17 mouse cellular contexts compared by ENCODE assay signal in the genomic region with DNA sequence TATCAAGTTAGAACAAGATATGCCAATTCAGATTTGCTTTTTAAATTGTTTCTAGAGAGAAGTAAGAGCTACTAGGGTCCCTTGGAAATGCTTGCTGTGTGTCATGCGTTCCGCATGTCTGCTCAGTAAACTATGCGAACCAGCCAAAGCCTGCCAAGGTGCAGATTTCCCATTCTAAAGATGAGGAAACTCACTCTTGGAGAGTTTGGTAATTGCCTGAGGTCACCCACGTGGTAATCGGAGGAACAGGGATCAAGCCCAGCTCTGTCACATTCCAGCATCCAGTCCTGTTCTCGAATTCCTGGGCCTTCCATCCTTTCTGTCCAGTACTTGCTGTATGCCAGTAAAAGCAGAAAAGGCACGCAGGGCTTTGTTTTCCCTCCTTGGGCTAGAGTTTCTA.
"Had no signal": no experiment of that assay in that cellular context is flagged by ENCODE, and none has a peak within 500 bp of the region (broad histone marks: within the 10 kb centered on the region; RNA-seq: fewer than 3 reads in every experiment).

No protein-coding gene starts in this region.

- H3K27me3 ChIP-seq: limb, embryonic 13.5 days; liver, embryonic 12.5 days; liver, embryonic 15.5 days; lung, embryonic 15.5 days had no signal

- H3K4me3 ChIP-seq: layer of hippocampus, adult 2 months; limb, embryonic 10.5 days; limb, embryonic 13.5 days; liver, embryonic 12.5 days; liver, embryonic 15.5 days; lung, embryonic 15.5 days had no signal

- ATAC-seq: intestine, postnatal 0 days; liver, embryonic 12.5 days had no signal

- H3K4me1 ChIP-seq: liver, embryonic 15.5 days; lung, embryonic 15.5 days had no signal

- H3K27ac ChIP-seq: layer of hippocampus, adult 2 months; limb, embryonic 10.5 days; limb, embryonic 13.5 days; liver, embryonic 12.5 days; liver, embryonic 15.5 days; lung, embryonic 15.5 days had no signal

- DNase-seq: kidney, adult 9 months; kidney, postnatal 14 days; layer of hippocampus, adult 9-11 months; liver; lung, adult 18-20 months; lung, postnatal 10 days; lung, postnatal 36 days; midbrain, embryonic 14.5 days; thymus, postnatal 25 days had no signal

- H3K9me3 ChIP-seq: limb, embryonic 10.5 days; limb, embryonic 13.5 days; liver, embryonic 12.5 days; liver, embryonic 15.5 days; lung, embryonic 15.5 days had no signal

- H3K4me2 ChIP-seq: limb, embryonic 13.5 days; liver, embryonic 12.5 days; liver, embryonic 15.5 days; lung, embryonic 15.5 days; midbrain, embryonic 11.5 days had no signal

- H3K9ac ChIP-seq: limb, embryonic 13.5 days; liver, embryonic 12.5 days; liver, embryonic 15.5 days; lung, embryonic 15.5 days had no signal

- H3K36me3 ChIP-seq: limb, embryonic 10.5 days; limb, embryonic 13.5 days; liver, embryonic 12.5 days; liver, embryonic 15.5 days; lung, embryonic 15.5 days had no signal
